Mouse (Mus musculus) neural tube, embryonic 14.5 days (tissue): ENCODE data around the gene Slc12a4. TPM values are rescaled to one million over a fixed set of nuclear protein-coding genes. Genes with fewer than 3 reads are reported as not detected.
"Not testable (repeated sequence)": the region's sequence is repeated elsewhere in the genome, so short reads cannot be mapped to it uniquely, and the experiment has no call there.

Source experiments
- ATAC-seq: fragments of 200-750 bp; cut with Nextera tagmentation; 2 replicates; pipeline ENCODE4 v1.8.0; 2017; ENCODE audit warnings: low read depth, mild to moderate bottlenecking, moderate TSS enrichment, moderate library complexity
- H3K27ac ChIP-seq: fragments of 300-500 bp; sonication (generic); 2 replicates; pipeline ENCODE4 v1.5.1; 2014; ENCODE audit warnings: low read depth, mild to moderate bottlenecking, control low read depth, low read length, moderate library complexity, mixed read lengths
- H3K27me3 ChIP-seq: fragments of 300-500 bp; sonication (generic); 2 replicates; pipeline ENCODE4 v1.6.1; 2014; ENCODE audit warnings: low read length; ENCODE audit not compliant: control insufficient read depth, insufficient read depth
- H3K36me3 ChIP-seq: fragments of 300-500 bp; sonication (generic); 2 replicates; pipeline ENCODE4 v1.6.1; 2014; ENCODE audit warnings: low read length, mixed read lengths; ENCODE audit not compliant: control insufficient read depth, insufficient read depth
- H3K4me1 ChIP-seq: fragments of 300-500 bp; sonication (generic); 2 replicates; pipeline ENCODE4 v1.6.1; 2014; ENCODE audit warnings: low read length; ENCODE audit not compliant: control insufficient read depth, insufficient read depth
- H3K4me2 ChIP-seq: fragments of 300-500 bp; sonication (generic); 2 replicates; pipeline ENCODE4 v1.6.1; 2014; ENCODE audit warnings: mild to moderate bottlenecking, low read depth, low read length, control low read depth
- H3K4me3 ChIP-seq: fragments of 300-500 bp; sonication (generic); 2 replicates; pipeline ENCODE4 v1.5.1; 2014; ENCODE audit warnings: low read depth, low read length, control low read depth, mixed read lengths
- H3K9ac ChIP-seq: fragments of 300-500 bp; sonication (generic); replicated peaks from 2 replicates; pipeline ENCODE4 v1.6.1; 2014; ENCODE audit warnings: low read depth, mild to moderate bottlenecking, control low read depth, low read length, mixed read lengths
- H3K9me3 ChIP-seq: fragments of 300-500 bp; sonication (generic); 2 replicates; pipeline ENCODE4 v1.6.1; 2016; ENCODE audit warnings: low read length; ENCODE audit not compliant: control insufficient read depth
- WGBS: fragments of 180-500 bp; shearing (Covaris S2); extraction: QIAGEN DNeasy Blood & Tissue Kit; methylation state at CpG from one replicate; pipeline ENCODE4 v1.1.7; 2014; 5-methylcytosine and 5-hydroxymethylcytosine counted together
- polyA plus RNA-seq: library from polyadenylated mRNA; unstranded; fragments of >200 nt; fragmentation: Nextera tagmentation; extraction: Ambion mirVana; gene quantifications from 2 replicates; pipeline ENCODE4 v1.2.1, GENCODE M21; 2014

Gene Slc12a4
- polyA plus RNA-seq, 1 experiment from 2014 or later, result 4.8 TPM

- not testable (repeated sequence) for H3K9ac ChIP-seq, H3K4me3 ChIP-seq
- WGBS, result 82% methylated on average over 11 of the region's 11 CpGs
Measured at GRCm38 (mm10) chr8:105983406-105983805, 17.5 kb upstream of the Slc12a4 start.

GRCm38 (mm10) chr8:105981146-105981545, 15.2 kb upstream of the Slc12a4 start:
- Histone ChIP-seq H3K9ac (no peak overlapping the region), H3K4me1 (no peaks in the 10 kb centered on the region), H3K9me3 (no peaks in the 10 kb centered on the region), H3K27ac (no peak overlapping the region), H3K27me3 (no peaks in the 10 kb centered on the region), H3K36me3 (no peaks in the 10 kb centered on the region), H3K4me3 (no peak overlapping the region), H3K4me2 (no peak overlapping the region)
- WGBS, result 88% methylated on average over 1 of the region's 1 CpGs
- ATAC-seq, result no peak

More at GRCm38 (mm10) chr8:105983406-105983805, 17.5 kb upstream of the Slc12a4 start:
- not testable (repeated sequence) for H3K4me2 ChIP-seq, H3K36me3 ChIP-seq, ATAC-seq, H3K27me3 ChIP-seq, H3K4me1 ChIP-seq, H3K9me3 ChIP-seq, H3K27ac ChIP-seq

- Histone ChIP-seq H3K4me3 (no peak within 1 kb of the TSS), H3K4me2 (no peak within 1 kb of the TSS), H3K27me3 (no peaks in the 10 kb centered on the region), H3K36me3 (no peaks in the 10 kb centered on the region), H3K27ac (no peak within 1 kb of the TSS), H3K4me1 (no peaks in the 10 kb centered on the region), H3K9me3 (no peaks in the 10 kb centered on the region), H3K9ac (no peak within 1 kb of the TSS)
- no peak for ATAC-seq
- WGBS, result 91% methylated on average over 15 of the region's 15 CpGs
Measured at GRCm38 (mm10) chr8:105979325-105979724, 13.4 kb upstream of the Slc12a4 start, which contains the start of gene Dpep3. TSS of gene Dpep3 (minus strand) at chr8:105979429.

- H3K27me3 ChIP-seq, result no peaks in the 10 kb centered on the region
- no peak overlapping the region for H3K4me3 ChIP-seq
- WGBS, result 63% methylated on average over 7 of the region's 7 CpGs
- no peaks in the 10 kb centered on the region for H3K36me3 ChIP-seq
- no peak overlapping the region for H3K27ac ChIP-seq
- H3K4me1 ChIP-seq, result no peaks in the 10 kb centered on the region
- no peak overlapping the region for H3K9ac ChIP-seq
- no peaks in the 10 kb centered on the region for H3K9me3 ChIP-seq
- no peak for ATAC-seq
- H3K4me2 ChIP-seq, result no peak overlapping the region
Measured at GRCm38 (mm10) chr8:105975363-105975762, 9.5 kb upstream of the Slc12a4 start.

- Histone ChIP-seq H3K4me1 (no peaks in the 10 kb centered on the region), H3K9me3 (no peaks in the 10 kb centered on the region), H3K36me3 (no peaks in the 10 kb centered on the region), H3K4me2 (no peak overlapping the region), H3K4me3 (no peak overlapping the region), H3K27ac (no peak overlapping the region), H3K27me3 (peaks cover 5% of the 10 kb centered on the region), H3K9ac (no peak overlapping the region)
- no peak for ATAC-seq
- 77% methylated on average over 8 of the region's 8 CpGs for WGBS
Measured at GRCm38 (mm10) chr8:105971019-105971720, 5.3 kb upstream of the Slc12a4 start.

GRCm38 (mm10) chr8:105969367-105969766, 3.5 kb upstream of the Slc12a4 start:
- H3K4me1 ChIP-seq, result 0 out of 2 replicates have a peak, but pooled peaks cover 2% of the 10 kb centered on the region
- no peak overlapping the region for H3K9ac ChIP-seq
- ATAC-seq, result no peak
- no peaks in the 10 kb centered on the region for H3K9me3 ChIP-seq
- no peak overlapping the region for H3K4me3 ChIP-seq
- H3K4me2 ChIP-seq, result no peak overlapping the region
- no peak overlapping the region for H3K27ac ChIP-seq
- H3K27me3 ChIP-seq, result peaks cover 12% of the 10 kb centered on the region
- no peaks in the 10 kb centered on the region for H3K36me3 ChIP-seq
- WGBS, result 70% methylated on average over 1 of the region's 1 CpGs

- 0 out of 2 replicates have a peak, but pooled peaks cover 2% of the 10 kb centered on the region for H3K4me1 ChIP-seq
- no peak overlapping the region for H3K27ac ChIP-seq
- no peak for ATAC-seq
- no peak overlapping the region for H3K4me2 ChIP-seq
- H3K36me3 ChIP-seq, result no peaks in the 10 kb centered on the region
- 8% methylated on average over 19 of the region's 19 CpGs for WGBS
- no peaks in the 10 kb centered on the region for H3K9me3 ChIP-seq
- no peak overlapping the region for H3K4me3 ChIP-seq
- peaks cover 12% of the 10 kb centered on the region for H3K27me3 ChIP-seq
- H3K9ac ChIP-seq, result no peak overlapping the region
Measured at GRCm38 (mm10) chr8:105966692-105967311, 905 bp upstream of the Slc12a4 start.

- Histone ChIP-seq H3K9me3 (no peaks in the 10 kb centered on the region), H3K9ac (peak overlapping the region; percentile 44), H3K4me3 (peak overlapping the region; percentile 41), H3K4me2 (peak overlapping the region; percentile 48), H3K4me1 (0 out of 2 replicates have a peak, but pooled peaks cover 2% of the 10 kb centered on the region), H3K27me3 (peaks cover 12% of the 10 kb centered on the region), H3K36me3 (no peaks in the 10 kb centered on the region), H3K27ac (no peak overlapping the region)
- peak; percentile 72 for ATAC-seq
- 3% methylated on average over 40 of the region's 40 CpGs for WGBS
Measured at GRCm38 (mm10) chr8:105965266-105965904, 512 bp downstream of the Slc12a4 start.
